13 mouse cellular contexts compared by ENCODE assay signal in genomic region chr13:35686273-35686672, GRCm38 (mm10). TPM values are rescaled to one million over a fixed set of nuclear protein-coding genes. Genes with fewer than 3 reads are reported as not detected.
A peak's percentile ranks its signal among the peaks of the same experiment; 100 is the strongest.
DNase-seq lines count a peak whose midpoint lies in the region; ATAC-seq and TF ChIP-seq lines count a peak whose summit lies in the region.
"Had no signal": no experiment of that assay in that cellular context is flagged by ENCODE, and none has a peak within 500 bp of the region (broad histone marks: within the 10 kb centered on the region; RNA-seq: fewer than 3 reads in every experiment).

No protein-coding gene starts in this region.

- H3K4me2 ChIP-seq in hindbrain, postnatal 0 days (ENCODE audit: low read depth, low read length), result no peak overlapping the region
- no peak overlapping the region for H3K4me2 ChIP-seq in hindbrain, embryonic 12.5 days (replicated peaks)
- H3K4me2 ChIP-seq in stomach, postnatal 0 days (replicated peaks; ENCODE audit: low read depth), result no peak overlapping the region
- H3K4me2 ChIP-seq: liver, embryonic 11.5 days; midbrain, embryonic 11.5 days; neural tube, embryonic 12.5 days had no signal

- TF ChIP-seq CTCF in hindbrain, postnatal 0 days (IDR thresholded peaks at IDR 0.05; ENCODE audit: low read depth), result no peak
- TF ChIP-seq CTCF in stomach, postnatal 0 days (IDR thresholded peaks at IDR 0.05; ENCODE audit: low read depth), result no peak

- no peak for TF ChIP-seq EP300 in stomach, postnatal 0 days (optimal IDR thresholded peaks at IDR 0.05)

- no peaks in the 10 kb centered on the region for H3K9me3 ChIP-seq in hindbrain, postnatal 0 days (ENCODE audit: low read length)
- no peaks in the 10 kb centered on the region for H3K9me3 ChIP-seq in hindbrain, embryonic 12.5 days (replicated peaks)
- H3K9me3 ChIP-seq in stomach, postnatal 0 days (ENCODE audit: control insufficient read depth, low read length), result no peaks in the 10 kb centered on the region
- H3K9me3 ChIP-seq: neural tube, embryonic 12.5 days had no signal

- no peak overlapping the region for H3K9ac ChIP-seq in hindbrain, postnatal 0 days (replicated peaks; ENCODE audit: low read length)
- H3K9ac ChIP-seq in hindbrain, embryonic 12.5 days, result no peak overlapping the region
- no peak overlapping the region for H3K9ac ChIP-seq in stomach, postnatal 0 days (ENCODE audit: low read length)
- H3K9ac ChIP-seq: neural tube, embryonic 12.5 days had no signal

- H3K36me3 ChIP-seq in hindbrain, postnatal 0 days (ENCODE audit: insufficient read depth, low read length), result no peaks in the 10 kb centered on the region
- H3K36me3 ChIP-seq in hindbrain, embryonic 12.5 days, result no peaks in the 10 kb centered on the region
- no peaks in the 10 kb centered on the region for H3K36me3 ChIP-seq in stomach, postnatal 0 days (ENCODE audit: control insufficient read depth, insufficient read depth, low read length)
- H3K36me3 ChIP-seq: neural tube, embryonic 12.5 days had no signal

- H3K4me1 ChIP-seq in hindbrain, postnatal 0 days (ENCODE audit: insufficient read depth, low read length), result no peaks in the 10 kb centered on the region
- H3K4me1 ChIP-seq in hindbrain, embryonic 12.5 days, result no peaks in the 10 kb centered on the region
- no peaks in the 10 kb centered on the region for H3K4me1 ChIP-seq in stomach, postnatal 0 days (replicated peaks; ENCODE audit: control insufficient read depth, insufficient read depth)
- H3K4me1 ChIP-seq: neural tube, embryonic 12.5 days had no signal

- DNase-seq in adrenal gland, adult 2 months, result peak; percentile 49
- DNase-seq in adrenal gland, adult 18-20 months (ENCODE audit: low spot score in 2 of 2), result no peak
- peak; percentile 19 for DNase-seq in hindbrain, postnatal 0 days (ENCODE audit: low spot score)
- DNase-seq in ovary, postnatal 14 days (ENCODE audit: low spot score), result peak; percentile 8
- no peak for DNase-seq in ovary, adult 18-20 months (ENCODE audit: low spot score)
- peak; percentile 16 for DNase-seq in stomach, postnatal 0 days (ENCODE audit: low spot score)
- DNase-seq: right cerebral cortex, postnatal 14 days had no signal

- H3K4me3 ChIP-seq in hindbrain, postnatal 0 days (ENCODE audit: low read length), result no peak overlapping the region
- no peak overlapping the region for H3K4me3 ChIP-seq in hindbrain, embryonic 12.5 days
- H3K4me3 ChIP-seq in stomach, postnatal 0 days (ENCODE audit: low read depth, low read length), result no peak overlapping the region
- H3K4me3 ChIP-seq: neural tube, embryonic 12.5 days had no signal

- no peaks in the 10 kb centered on the region for H3K27me3 ChIP-seq in hindbrain, postnatal 0 days (ENCODE audit: insufficient read depth, low read length)
- no peaks in the 10 kb centered on the region for H3K27me3 ChIP-seq in hindbrain, embryonic 12.5 days
- no peaks in the 10 kb centered on the region for H3K27me3 ChIP-seq in stomach, postnatal 0 days (ENCODE audit: control insufficient read depth, insufficient read depth, low read length)
- H3K27me3 ChIP-seq: neural tube, embryonic 12.5 days had no signal

- no peak overlapping the region for H3K27ac ChIP-seq in hindbrain, postnatal 0 days
- no peak overlapping the region for H3K27ac ChIP-seq in hindbrain, embryonic 12.5 days
- H3K27ac ChIP-seq in stomach, postnatal 0 days (replicated peaks), result no peak overlapping the region
- H3K27ac ChIP-seq: neural tube, embryonic 12.5 days had no signal

- ATAC-seq in hindbrain, postnatal 0 days, result no peak
- ATAC-seq in hindbrain, embryonic 12.5 days (ENCODE audit: low FRiP score), result no peak
- peak; percentile 29; the same call in 1 of the 2 replicates for ATAC-seq in stomach, postnatal 0 days (ENCODE audit: low FRiP score, low TSS enrichment)
- no peak for ATAC-seq in erythroblast, adult 5-6 weeks (replicated peaks; ENCODE audit: low FRiP score, poor library complexity, severe bottlenecking)
- ATAC-seq: activated CD4-positive, CD25-positive, alpha-beta regulatory T cell, adult 4 months had no signal

- 48% methylated on average over 8 of the region's 8 CpGs for WGBS in hindbrain, postnatal 0 days
- WGBS in hindbrain, embryonic 12.5 days, result 69% methylated on average over 8 of the region's 8 CpGs
- WGBS in stomach, postnatal 0 days, result 38% methylated on average over 8 of the region's 8 CpGs

RNA-seq across cellular contexts. Expression of gene Cdyl, which starts 26.6 kb away (rescaled TPM):
- total RNA-seq in adrenal gland, adult 2 months (2021), result 10 to 100 TPM; 24.2 to 27.4 TPM
- polyA plus RNA-seq in adrenal gland, adult 2 months (2012; rRNA removed), result 6.7 and 10.5 TPM in 2 replicates
- 10 to 100 TPM; 14.2 to 16.6 TPM for total RNA-seq in adrenal gland, adult 18-20 months (2021)
- total RNA-seq in hindbrain, postnatal 0 days (2014; rRNA removed), result 7.4 and 7.6 TPM in 2 replicates
- polyA plus RNA-seq in hindbrain, postnatal 0 days (2015; fragmentation: Nextera tagmentation; extraction: Ambion mirVana), result 4.4 and 4.7 TPM in 2 replicates
- 13.2 and 14.1 TPM in 2 replicates for polyA plus RNA-seq in hindbrain, embryonic 12.5 days (2016; fragmentation: Nextera tagmentation; extraction: Ambion mirVana)
- polyA plus RNA-seq in stomach, postnatal 0 days (2015; fragmentation: Nextera tagmentation; extraction: Ambion mirVana), result 6.6 and 6.9 TPM in 2 replicates
- total RNA-seq in erythroblast, adult 5-6 weeks (2015; ENCODE audit: low replicate concordance), result 18.3 and 21.5 TPM in 2 replicates
- 27.3 and 29.6 TPM in 2 replicates for total RNA-seq in erythroblast, adult 5-6 weeks (2017; ENCODE audit: low replicate concordance)

Comparison
In these comparisons a context has a peak if more than half of its experiments do, and no peak if none do; other contexts are left out.
1. DNase-seq: peak in adrenal gland, adult 2 months (single experiment), hindbrain, postnatal 0 days (single experiment), ovary, postnatal 14 days (single experiment) and stomach, postnatal 0 days (single experiment); none in adrenal gland, adult 18-20 months (0 of 2) and ovary, adult 18-20 months (single experiment).